Mouse (Mus musculus) liver, adult 2 months (tissue): ENCODE results near the gene Gm12166. TPM values are rescaled to one million over a fixed set of nuclear protein-coding genes. Genes with fewer than 3 reads are reported as not detected.
A peak's percentile ranks its signal among the peaks of the same experiment; 100 is the strongest.

ENCODE experiments used
- DNase-seq: peaks from one replicate; pipeline ENCODE4 v3.0.0-alpha.2; 2011; ENCODE audit warnings: low read depth, low spot score; ENCODE audit errors: extremely low read depth
- H3K27ac ChIP-seq: fragments of 200-500 bp; replicated peaks from 2 replicates; pipeline ENCODE4 v1.5.1; 2012; ENCODE audit warnings: low read depth, mild to moderate bottlenecking, control low read depth, inconsistent platforms, low read length; ENCODE audit not compliant: insufficient read depth
- H3K27me3 ChIP-seq: fragments of 200-500 bp; 2 replicates; pipeline ENCODE4 v1.6.1; 2012; ENCODE audit warnings: mild to moderate bottlenecking, moderate library complexity, low read length, inconsistent platforms; ENCODE audit not compliant: control insufficient read depth, insufficient read depth
- H3K36me3 ChIP-seq: fragments of 200-500 bp; 2 replicates; pipeline ENCODE4 v1.6.1; 2012; ENCODE audit warnings: low read length, inconsistent platforms; ENCODE audit not compliant: control insufficient read depth, insufficient read depth
- H3K4me1 ChIP-seq: fragments of 200-500 bp; 2 replicates; pipeline ENCODE4 v1.6.1; 2011; ENCODE audit warnings: low read length; ENCODE audit not compliant: control insufficient read depth, insufficient read depth
- H3K4me3 ChIP-seq: fragments of 200-500 bp; 2 replicates; pipeline ENCODE4 v1.5.1; 2011; ENCODE audit warnings: low read depth, mild to moderate bottlenecking, control low read depth, low read length, moderate library complexity; ENCODE audit not compliant: insufficient read depth
- H3K79me2 ChIP-seq: fragments of 200-500 bp; 2 replicates; pipeline ENCODE4 v1.6.1; 2012; ENCODE audit warnings: inconsistent platforms, mild to moderate bottlenecking, low read length, moderate library complexity; ENCODE audit not compliant: control insufficient read depth, insufficient read depth
- H3K9ac ChIP-seq: fragments of 200-500 bp; 2 replicates; pipeline ENCODE4 v1.6.1; 2012; ENCODE audit warnings: low read depth, mild to moderate bottlenecking, control low read depth, inconsistent platforms, low read length
- CTCF ChIP-seq: fragments of 200-500 bp; IDR thresholded peaks from 2 replicates; pipeline ENCODE4 v1.5.1; 2011; ENCODE audit warnings: low read depth, low read length, control low read depth
- POLR2A ChIP-seq: fragments of 200-500 bp; IDR thresholded peaks from 2 replicates; pipeline ENCODE4 v1.6.1; 2011; ENCODE audit warnings: low read length, control low read depth; ENCODE audit not compliant: insufficient read depth; ENCODE audit errors: extremely low read depth
- WGBS: fragments of 180-500 bp; shearing (Covaris S2); methylation state at CpG from one replicate; pipeline ENCODE4 v1.1.7; 2018; 5-methylcytosine and 5-hydroxymethylcytosine counted together
- polyA plus RNA-seq: library from polyadenylated mRNA; depleted of rRNA; stranded (reverse); fragments of >200 nt; gene quantifications from 2 replicates; pipeline ENCODE4 v1.2.3, GENCODE M21; 2012
- total RNA-seq: library from RNA; depleted of rRNA; stranded (reverse); fragments of >200 nt; gene quantifications from 2 replicates; pipeline ENCODE4 v1.2.3, GENCODE M21; 2014

The Gm12166 gene
- total and polyA plus RNA-seq, 2 experiments, result 2.3 to 6.2 TPM

DNA sequence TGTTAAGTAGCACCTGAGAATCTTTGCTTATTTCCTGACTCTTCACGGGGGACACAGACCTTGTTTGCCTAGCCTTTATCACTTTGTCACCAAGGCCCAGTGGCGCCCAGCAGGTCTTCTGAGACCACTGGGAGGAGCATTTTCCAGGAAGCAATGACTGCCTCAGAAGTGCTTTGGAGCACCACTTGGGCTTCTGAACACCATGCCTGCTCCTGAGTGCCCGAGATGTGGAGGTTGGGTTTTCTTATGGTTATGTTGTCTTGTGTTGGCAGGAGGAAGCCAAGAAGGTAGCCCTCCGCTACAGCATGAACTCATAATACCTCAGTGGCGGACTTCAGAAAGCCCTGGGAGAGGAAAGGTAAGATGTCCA, 8.5 kb upstream of the Gm12166 start:
- H3K27ac ChIP-seq, result no peak overlapping the region
- no peaks in the 10 kb centered on the region for H3K36me3 ChIP-seq
- no peak overlapping the region for H3K4me3 ChIP-seq
- DNase-seq, result no peak
- H3K79me2 ChIP-seq, result no peaks in the 10 kb centered on the region
- peaks cover 15% of the 10 kb centered on the region for H3K4me1 ChIP-seq
- H3K9ac ChIP-seq, result no peak overlapping the region
- 65% methylated on average over 5 of the region's 5 CpGs for WGBS
- TF ChIP-seq POLR2A (no peak), CTCF (no peak)
- peaks cover 10% of the 10 kb centered on the region for H3K27me3 ChIP-seq

DNA sequence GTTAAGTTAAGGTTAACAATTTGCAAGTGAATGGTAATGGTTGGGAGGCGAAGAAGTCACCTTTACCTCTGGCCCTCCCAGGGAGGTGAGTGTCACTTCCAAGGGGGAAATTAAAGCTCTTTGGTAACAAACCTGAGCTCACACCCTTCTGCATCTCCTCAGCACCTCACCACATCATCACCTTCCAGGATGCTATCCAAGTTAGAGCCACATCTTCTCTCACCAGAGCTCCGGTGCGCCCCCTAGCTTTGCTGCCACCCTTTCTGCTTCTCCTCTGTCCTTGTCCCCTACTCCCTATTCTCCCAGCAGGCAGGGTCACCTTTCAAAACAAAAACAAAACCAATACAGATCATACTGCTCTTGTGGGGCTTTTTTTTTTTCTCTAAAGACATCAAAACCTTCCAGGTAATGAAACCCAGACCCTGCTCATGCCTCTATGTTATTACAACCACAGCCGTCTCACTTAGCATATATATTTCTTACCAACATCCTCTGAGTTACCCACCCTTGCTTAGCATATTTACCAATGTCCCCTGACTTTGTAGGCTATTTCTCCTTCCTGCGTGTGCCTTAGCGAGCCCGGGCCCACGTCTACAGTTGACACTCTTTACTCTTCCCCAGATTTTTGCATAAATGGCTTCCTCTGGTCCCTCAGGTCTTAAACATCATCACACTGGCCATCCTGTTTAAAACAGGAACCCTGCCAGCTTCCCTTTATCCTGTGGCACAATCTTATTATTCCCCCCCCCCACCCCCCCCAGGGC, 7.9 kb upstream of the Gm12166 start:
- no peak overlapping the region for H3K27ac ChIP-seq
- H3K4me1 ChIP-seq, result peaks cover 11% of the 10 kb centered on the region
- TF ChIP-seq POLR2A (no peak), CTCF (no peak)
- H3K27me3 ChIP-seq, result peaks cover 11% of the 10 kb centered on the region
- no peak overlapping the region for H3K4me3 ChIP-seq
- H3K36me3 ChIP-seq, result no peaks in the 10 kb centered on the region
- no peaks in the 10 kb centered on the region for H3K79me2 ChIP-seq
- H3K9ac ChIP-seq, result no peak overlapping the region
- WGBS, result 67% methylated on average over 8 of the region's 8 CpGs
- DNase-seq, result no peak

DNA sequence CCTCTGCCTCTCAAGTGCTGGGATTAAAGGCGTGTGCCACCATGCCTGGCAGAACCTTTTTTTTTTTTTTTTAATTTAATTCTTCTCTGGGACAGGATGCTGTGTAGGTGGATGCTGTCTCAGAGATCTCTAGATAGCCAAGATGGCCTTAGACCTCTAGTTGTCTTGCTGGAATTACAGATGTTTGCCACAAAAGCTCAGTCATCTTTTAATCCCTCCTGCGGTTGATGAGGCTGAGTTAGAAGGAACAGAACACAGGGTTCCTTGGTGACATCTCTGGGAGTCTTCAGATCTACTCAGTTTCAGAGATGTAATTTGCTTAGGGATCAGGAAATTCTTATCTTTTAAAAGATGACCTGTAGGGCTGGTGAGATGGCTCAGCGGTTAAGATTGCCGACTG, 6.8 kb upstream of the Gm12166 start:
- no peaks in the 10 kb centered on the region for H3K79me2 ChIP-seq
- no peak overlapping the region for H3K27ac ChIP-seq
- 85% methylated on average over 4 of the region's 4 CpGs for WGBS
- DNase-seq, result no peak
- no peak overlapping the region for H3K4me3 ChIP-seq
- peaks cover 5% of the 10 kb centered on the region for H3K4me1 ChIP-seq
- TF ChIP-seq CTCF (no peak), POLR2A (no peak)
- peaks cover 11% of the 10 kb centered on the region for H3K27me3 ChIP-seq
- no peaks in the 10 kb centered on the region for H3K36me3 ChIP-seq
- H3K9ac ChIP-seq, result no peak overlapping the region

DNA sequence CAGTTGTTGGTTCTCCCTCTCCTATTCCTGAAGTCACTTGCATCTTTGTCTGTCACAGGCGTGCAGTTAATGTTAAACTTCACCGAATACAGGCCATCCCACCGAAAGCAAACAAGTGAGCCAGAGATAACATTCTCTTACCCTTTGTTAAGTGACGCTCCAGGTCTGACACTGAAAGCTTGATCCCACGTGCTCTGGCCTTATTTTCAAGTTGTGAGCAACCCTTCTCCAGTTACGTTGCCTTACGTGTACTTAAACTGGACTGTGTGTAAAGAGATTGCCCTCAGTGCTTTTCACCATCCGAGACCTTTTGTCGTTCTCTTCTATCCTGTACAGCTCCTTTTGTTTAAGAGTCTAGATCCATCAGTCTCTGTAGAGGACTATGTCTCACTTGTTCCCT, 5.9 kb upstream of the Gm12166 start:
- Histone ChIP-seq H3K79me2 (no peaks in the 10 kb centered on the region), H3K4me3 (no peak overlapping the region), H3K27ac (no peak overlapping the region), H3K36me3 (no peaks in the 10 kb centered on the region), H3K27me3 (peaks cover 11% of the 10 kb centered on the region), H3K4me1 (peaks cover 5% of the 10 kb centered on the region), H3K9ac (no peak overlapping the region)
- no peak for TF ChIP-seq CTCF
- TF ChIP-seq POLR2A, result no peak
- 12% methylated on average over 9 of the region's 9 CpGs for WGBS
- no peak for DNase-seq

DNA sequence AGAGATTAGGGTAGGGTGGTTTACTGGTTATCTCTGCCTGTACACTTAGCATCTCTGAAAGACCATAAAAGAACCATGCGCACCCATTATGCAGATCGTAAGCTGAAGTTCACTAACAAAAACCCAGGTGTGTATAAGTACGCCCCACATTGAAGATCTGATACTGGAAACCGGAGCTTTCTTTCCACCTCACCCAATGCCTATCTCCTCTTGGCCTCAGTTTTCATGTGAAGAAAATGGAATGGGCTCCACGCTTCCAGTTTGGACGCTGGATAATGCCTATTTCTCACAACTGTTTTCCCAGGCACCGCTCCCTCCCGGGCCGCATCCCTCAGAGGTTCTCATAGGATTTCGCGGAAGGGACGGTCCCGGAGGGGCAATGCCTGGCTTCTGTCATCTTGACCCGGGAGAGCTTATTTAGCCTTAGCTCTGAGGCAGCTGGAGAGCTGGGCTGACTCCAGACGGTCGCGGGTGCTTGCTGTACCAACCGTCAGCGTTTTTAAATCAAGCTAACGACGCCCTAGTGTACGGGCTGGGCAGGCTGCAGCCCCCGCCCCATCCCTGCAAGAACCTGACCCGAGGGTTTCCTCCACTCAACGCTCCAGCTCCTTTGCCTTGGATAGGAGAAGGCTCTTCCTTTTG, 4.8 kb upstream of the Gm12166 start:
- TF ChIP-seq CTCF (no peak), POLR2A (no peak)
- Histone ChIP-seq H3K4me1 (peaks cover 3% of the 10 kb centered on the region; the same call in 1 of the 2 replicates), H3K79me2 (no peaks in the 10 kb centered on the region), H3K4me3 (peak overlapping the region; percentile 61), H3K9ac (peak overlapping the region; percentile 31; the same call in 1 of the 2 replicates), H3K27me3 (peaks cover 11% of the 10 kb centered on the region), H3K27ac (peak overlapping the region; percentile 2; the same call in 1 of the 2 replicates), H3K36me3 (no peaks in the 10 kb centered on the region)
- WGBS, result 10% methylated on average over 25 of the region's 25 CpGs
- no peak for DNase-seq
